Mouse (Mus musculus) lung, adult 18-20 months (tissue): ENCODE measurements around the gene Gm10644.

Experiments
- DNase-seq, 2 experiments: peaks; one replicate each; pipeline ENCODE4 v3.0.0; 2022; ENCODE audit warnings: mixed read lengths in 2 of 2

Gene Gm10644

DNA sequence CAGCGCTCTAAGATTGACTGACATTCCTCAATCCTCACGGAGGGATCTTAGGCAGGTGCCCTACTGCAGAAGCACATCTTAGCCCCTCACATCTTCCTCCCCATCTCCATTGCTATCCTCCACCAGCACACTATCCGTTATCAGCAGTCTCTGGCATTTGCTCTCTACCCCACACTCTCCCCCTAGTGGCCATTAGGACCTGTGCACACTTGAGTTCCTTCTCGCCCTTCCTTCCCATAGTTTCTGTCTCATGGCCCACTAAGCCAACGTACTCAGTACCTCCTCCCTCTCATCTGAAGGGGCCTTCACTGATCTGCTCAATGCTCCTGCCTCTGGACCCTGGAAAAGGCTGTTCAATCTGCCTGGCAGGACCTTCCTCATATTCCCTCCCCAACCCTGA, 59.1 kb downstream of the Gm10644 start:
- DNase-seq: peak; percentile 52 to 53

DNA sequence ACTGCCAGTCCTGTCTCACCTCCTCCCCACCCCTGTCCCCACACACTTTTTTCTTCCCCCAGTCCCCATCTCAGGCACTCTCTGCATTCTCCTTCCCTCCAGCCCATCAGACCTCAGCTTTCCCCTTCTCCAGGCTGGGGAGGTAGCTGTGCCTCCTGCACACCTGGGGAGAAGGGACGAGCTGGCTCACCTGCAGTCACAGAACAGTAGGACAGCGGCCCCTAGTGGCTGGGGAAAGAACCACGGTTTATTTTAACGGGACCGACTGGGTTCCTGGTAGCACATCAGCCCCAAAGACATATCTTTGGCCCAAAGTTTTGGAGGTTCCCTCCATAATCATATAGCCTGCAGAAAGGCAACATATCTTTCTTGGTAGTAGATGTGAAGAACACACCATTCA, 61.1 kb downstream of the Gm10644 start:
- DNase-seq: peak; percentile 79 to 85

- DNase-seq: no peak
Measured at GRCm38 (mm10) chr8:83892061-83892460, 62.9 kb downstream of the Gm10644 start.

DNA sequence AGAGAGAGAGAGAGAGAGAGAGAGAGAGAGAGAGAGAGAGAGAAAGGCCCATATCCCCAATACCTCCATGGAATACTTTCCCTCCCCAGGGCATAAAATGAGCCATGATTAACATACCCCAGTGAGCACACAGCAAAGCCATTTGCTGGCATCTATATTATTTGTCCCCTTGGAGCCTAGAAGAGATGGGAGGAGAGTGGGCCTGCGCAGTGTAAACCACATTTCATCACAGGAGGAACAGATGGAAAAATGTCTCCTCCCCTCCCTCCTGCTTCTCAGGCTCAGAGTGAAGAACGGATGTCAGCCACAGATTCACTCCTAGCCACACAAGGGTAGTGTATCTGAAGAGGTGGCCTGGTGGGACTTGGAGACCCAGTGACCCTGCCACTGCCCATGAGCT, 66.6 kb downstream of the Gm10644 start:
- DNase-seq: no peak
